Mouse (Mus musculus) brown adipose tissue, adult 24 weeks (tissue): ENCODE data around the gene Carmil1. TPM values are rescaled to one million over a fixed set of nuclear protein-coding genes. Genes with fewer than 3 reads are reported as not detected.

Source experiments
- H3K27ac ChIP-seq: fragments of 200-500 bp; replicated peaks from 2 replicates; pipeline ENCODE4 v1.5.1; 2012; ENCODE audit warnings: low read depth, mild to moderate bottlenecking, low read length
- H3K4me1 ChIP-seq: fragments of 200-500 bp; 2 replicates; pipeline ENCODE4 v1.6.1; 2012; ENCODE audit warnings: low read length, mixed read lengths; ENCODE audit not compliant: control insufficient read depth, insufficient read depth, insufficient read length
- H3K4me3 ChIP-seq: fragments of 200-500 bp; 2 replicates; pipeline ENCODE4 v1.5.1; 2012; ENCODE audit warnings: low read depth, mild to moderate bottlenecking, low read length, moderate library complexity; ENCODE audit not compliant: insufficient read depth
- polyA plus RNA-seq: library from polyadenylated mRNA; stranded (reverse); fragments of >200 nt; gene quantifications from 2 replicates; pipeline ENCODE4 v1.2.4, GENCODE M21; 2012; ENCODE audit not compliant: missing spikeins, insufficient read depth, insufficient read length

The Carmil1 gene
- polyA plus RNA-seq, 1 experiment, result 4.8 TPM

DNA sequence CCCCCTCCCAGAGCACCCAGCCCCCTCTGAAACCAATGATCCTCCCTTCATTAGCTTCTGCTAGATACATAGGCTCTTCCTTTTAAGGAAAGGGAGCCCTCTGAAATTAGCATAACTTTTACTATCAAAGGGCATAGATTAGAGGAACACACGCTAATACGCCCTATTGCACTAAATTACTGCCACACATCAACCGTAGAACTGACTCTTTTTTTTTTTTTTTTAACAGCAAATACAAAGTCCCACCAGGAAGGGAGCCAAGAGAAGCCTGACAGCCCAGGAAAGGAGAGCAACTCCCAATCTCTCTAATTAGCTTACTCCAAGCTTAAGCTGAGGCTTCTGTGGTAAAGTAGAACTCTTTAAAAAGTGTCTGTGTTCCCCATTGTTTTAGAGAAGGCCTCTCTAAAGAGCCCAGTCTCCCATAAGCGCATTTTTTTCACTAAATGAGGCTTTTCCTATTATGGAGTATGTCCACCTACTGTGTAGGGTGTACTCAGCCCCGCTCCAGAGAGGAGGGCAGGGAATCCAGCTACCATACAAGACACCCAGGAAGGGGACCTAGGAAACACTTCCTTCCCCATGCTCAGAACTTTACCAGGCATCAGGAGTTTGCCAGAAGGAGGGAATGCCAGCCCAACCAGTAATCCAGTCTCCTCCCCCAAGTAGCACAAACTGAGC is 38.0 kb downstream of the Carmil1 start:
- H3K27ac ChIP-seq, result no peak overlapping the region
- no peaks in the 10 kb centered on the region for H3K4me1 ChIP-seq
- H3K4me3 ChIP-seq, result no peak overlapping the region

- Histone ChIP-seq H3K27ac (no peak overlapping the region), H3K4me1 (no peaks in the 10 kb centered on the region), H3K4me3 (no peak overlapping the region)
These were observed 39.4 kb downstream of the Carmil1 start for GRCm38 (mm10) chr13:24241201-24241600.

DNA sequence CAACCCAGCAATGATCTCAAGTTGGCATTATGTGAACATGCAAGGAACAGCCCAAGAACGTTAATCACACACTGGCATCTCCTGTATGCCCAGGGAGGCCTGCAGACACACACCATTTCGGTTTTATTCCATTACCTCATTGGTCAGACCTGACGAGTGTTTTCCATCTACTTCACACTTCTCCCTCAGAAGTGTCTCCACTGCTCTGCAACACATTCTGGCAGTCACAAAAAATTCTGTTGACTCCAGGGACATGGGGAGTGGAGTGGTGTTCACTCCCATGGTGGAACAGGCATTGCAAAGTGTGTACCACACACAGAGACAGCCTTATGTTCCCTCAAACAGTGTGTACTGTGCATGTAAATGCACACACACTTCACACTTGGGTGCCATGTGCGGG is 40.2 kb downstream of the Carmil1 start:
- Histone ChIP-seq H3K4me3 (no peak overlapping the region), H3K4me1 (no peaks in the 10 kb centered on the region), H3K27ac (no peak overlapping the region)

GRCm38 (mm10) chr13:24238456-24239120 is 42.0 kb downstream of the Carmil1 start:
- Histone ChIP-seq H3K4me3 (no peak overlapping the region), H3K27ac (no peak overlapping the region)

GRCm38 (mm10) chr13:24236736-24237135 is 43.9 kb downstream of the Carmil1 start:
- H3K4me1 ChIP-seq, result no peaks in the 10 kb centered on the region
- H3K27ac ChIP-seq, result no peak overlapping the region
- H3K4me3 ChIP-seq, result no peak overlapping the region

More at GRCm38 (mm10) chr13:24238456-24239120, 42.0 kb downstream of the Carmil1 start:
- no peaks in the 10 kb centered on the region for H3K4me1 ChIP-seq

- Histone ChIP-seq H3K4me3 (no peak overlapping the region), H3K4me1 (no peaks in the 10 kb centered on the region)
These were observed 47.8 kb downstream of the Carmil1 start for GRCm38 (mm10) chr13:24232750-24233149.

DNA sequence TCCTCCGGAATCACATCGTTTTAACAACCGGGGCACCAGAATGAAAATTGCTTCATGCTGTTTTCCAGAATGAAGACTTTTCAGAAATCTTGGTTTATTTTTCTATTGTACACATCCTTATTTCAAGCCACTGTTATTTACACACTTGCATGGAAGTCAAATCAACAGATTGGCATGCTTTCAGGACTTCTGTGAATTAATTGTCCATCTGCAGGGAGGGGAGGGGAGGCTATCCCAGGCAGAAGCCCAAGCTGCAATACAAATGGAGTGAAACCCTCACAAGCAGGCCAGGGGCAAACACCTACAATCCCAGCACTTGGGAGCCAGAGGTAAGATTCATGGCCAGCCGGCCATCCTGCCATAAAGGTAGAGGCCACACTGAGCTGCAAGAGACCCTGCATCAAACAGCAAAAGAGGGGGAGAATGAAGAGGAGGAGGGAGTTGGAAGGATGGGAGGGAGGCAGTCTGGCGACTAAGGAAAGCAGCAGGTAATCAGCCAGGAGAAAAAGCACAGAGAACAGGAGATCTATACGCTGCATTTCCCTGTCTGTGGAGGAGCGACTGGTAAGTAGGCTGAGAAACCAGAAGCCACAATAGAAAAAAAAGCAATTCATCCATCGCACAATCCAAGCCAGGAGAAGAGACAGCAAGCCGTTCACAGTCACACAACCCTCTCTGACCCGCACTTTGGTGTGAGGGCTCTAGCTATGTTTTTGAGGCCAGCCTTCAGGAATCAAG is 48.7 kb downstream of the Carmil1 start:
- H3K4me3 ChIP-seq, result no peak overlapping the region
- no peaks in the 10 kb centered on the region for H3K4me1 ChIP-seq

More at GRCm38 (mm10) chr13:24232750-24233149, 47.8 kb downstream of the Carmil1 start:
- no peak overlapping the region for H3K27ac ChIP-seq

GRCm38 (mm10) chr13:24231146-24231545 is 49.4 kb downstream of the Carmil1 start:
- Histone ChIP-seq H3K4me1 (no peaks in the 10 kb centered on the region), H3K4me3 (no peak overlapping the region), H3K27ac (no peak overlapping the region)

More for the DNA sequence above, 48.7 kb downstream of the Carmil1 start:
- H3K27ac ChIP-seq, result no peak overlapping the region

DNA sequence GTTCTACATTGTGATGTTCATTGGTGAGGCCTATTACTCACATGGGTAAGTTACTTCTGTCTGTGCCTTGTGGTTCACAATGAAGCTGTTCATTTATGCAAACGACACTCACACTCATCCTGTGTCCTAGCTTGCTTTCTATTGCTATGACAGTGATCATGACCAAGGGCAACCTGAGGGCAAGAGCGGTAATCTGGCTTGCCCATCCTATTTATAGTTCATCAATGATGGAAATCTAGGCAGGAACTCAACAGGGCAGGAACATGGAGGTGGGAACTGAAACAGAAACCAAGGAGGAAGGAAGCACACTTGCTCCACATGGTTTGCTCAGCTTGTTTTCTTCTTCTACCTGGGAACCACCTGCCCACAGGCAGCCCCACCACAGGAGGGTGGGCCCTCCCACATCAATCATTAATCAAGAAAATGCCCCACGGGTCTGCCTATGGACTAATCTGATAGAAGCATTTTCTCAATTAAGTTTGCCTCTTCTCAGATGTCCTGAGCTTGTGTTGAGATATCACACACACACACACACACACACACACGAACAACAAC is 50.0 kb downstream of the Carmil1 start:
- Histone ChIP-seq H3K27ac (no peak overlapping the region), H3K4me3 (no peak overlapping the region)

DNA sequence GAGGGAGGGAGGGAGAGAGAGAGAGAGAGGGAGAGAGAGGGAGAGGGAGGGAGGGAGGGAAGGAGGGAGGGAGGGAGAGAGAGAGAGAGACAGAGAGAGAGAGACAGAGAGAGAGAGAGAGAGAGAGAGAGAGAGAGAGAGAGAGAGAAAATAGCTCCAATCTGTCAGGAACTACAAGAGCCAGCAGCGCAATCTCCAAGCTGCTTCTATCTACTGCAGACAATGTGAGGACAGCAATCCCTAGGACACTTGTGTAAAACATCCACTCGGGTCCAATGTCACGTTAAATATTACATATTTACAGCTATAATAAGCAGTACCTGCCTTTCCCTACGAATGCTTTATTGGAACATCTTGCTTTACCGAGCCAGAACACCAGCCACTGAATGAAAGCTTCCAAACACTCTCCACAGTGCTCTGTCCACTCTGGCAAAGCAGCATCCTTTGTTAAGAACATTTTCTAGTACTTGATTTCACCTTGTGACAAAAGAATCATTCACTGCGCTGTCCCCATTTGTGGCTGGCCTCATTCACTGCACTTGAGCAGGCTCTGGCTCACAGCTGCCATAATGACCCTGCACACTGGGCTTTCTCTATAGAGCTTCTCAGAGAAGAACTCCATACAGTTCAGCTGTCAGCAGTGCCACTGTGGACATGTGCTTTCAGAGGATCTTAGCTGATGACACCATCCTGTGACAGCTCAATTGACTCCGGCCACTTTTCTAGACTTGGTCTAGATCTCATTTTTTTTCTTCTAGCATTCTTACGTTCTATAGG is 57.0 kb downstream of the Carmil1 start:
- Histone ChIP-seq H3K4me1 (no peaks in the 10 kb centered on the region), H3K27ac (no peak overlapping the region), H3K4me3 (no peak overlapping the region)

More for the DNA sequence above, 50.0 kb downstream of the Carmil1 start:
- H3K4me1 ChIP-seq, result no peaks in the 10 kb centered on the region

GRCm38 (mm10) chr13:24220441-24220970 is 60.1 kb downstream of the Carmil1 start:
- Histone ChIP-seq H3K4me1 (no peaks in the 10 kb centered on the region), H3K4me3 (no peak overlapping the region), H3K27ac (no peak overlapping the region)

- Histone ChIP-seq H3K4me1 (no peaks in the 10 kb centered on the region), H3K27ac (no peak overlapping the region), H3K4me3 (no peak overlapping the region)
These were observed 69.4 kb downstream of the Carmil1 start for GRCm38 (mm10) chr13:24211229-24211628.

DNA sequence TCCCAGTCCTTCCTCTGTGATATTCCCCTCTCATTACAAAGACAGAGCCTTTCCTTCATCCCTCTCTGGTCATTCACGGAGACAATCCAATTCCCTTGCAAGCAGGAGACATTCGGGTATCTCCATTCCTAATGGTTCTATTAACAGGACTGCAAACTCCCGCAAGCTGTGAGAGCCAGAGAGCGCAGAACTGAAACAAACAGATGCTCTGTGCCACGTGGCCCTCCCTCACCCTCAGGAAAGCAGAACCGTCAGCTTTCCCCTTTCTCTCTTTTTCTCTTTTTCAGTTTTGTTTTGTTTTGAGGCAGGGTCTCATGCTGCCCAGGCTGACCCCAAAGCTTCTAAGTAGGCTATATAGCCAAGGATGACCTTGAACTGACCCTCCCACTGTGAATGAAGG is 74.5 kb downstream of the Carmil1 start:
- no peak overlapping the region for H3K4me3 ChIP-seq
- no peak overlapping the region for H3K27ac ChIP-seq
- no peaks in the 10 kb centered on the region; the same call in 1 of the 2 replicates for H3K4me1 ChIP-seq

- H3K4me3 ChIP-seq, result no peak overlapping the region
- no peaks in the 10 kb centered on the region; the same call in 1 of the 2 replicates for H3K4me1 ChIP-seq
- no peak overlapping the region for H3K27ac ChIP-seq
These were observed 78.3 kb downstream of the Carmil1 start for GRCm38 (mm10) chr13:24202314-24202713.
